Mouse (Mus musculus): Measurements from ENCODE around the gene Rad54l.

Gene Rad54l

GRCm38 (mm10) chr4:116123602-116124519 is at the start of gene Rad54l, which contains the start of gene Pomgnt1:
Rad54l (minus strand) TSS chr4:116123690.
Pomgnt1 (plus strand) TSS chr4:116123840.
- in situ Hi-C loops (cut with MboI, MseI) = no loop called here

- in situ Hi-C loops (cut with MboI, MseI) = no loop called here
Measured at GRCm38 (mm10) chr4:116173072-116173471, 49.6 kb upstream of the Rad54l start, which contains the start of the genes 1700042G07Rik and Gm49337. 1700042G07Rik (plus strand) TSS chr4:116173372. Gm49337 (plus strand) TSS chr4:116173384.

- in situ Hi-C loops (cut with MboI, MseI) = no loop called here
Measured at GRCm38 (mm10) chr4:116169353-116169672, 45.8 kb upstream of the Rad54l start.

GRCm38 (mm10) chr4:116168617-116169352 is 45.3 kb upstream of the Rad54l start:
- in situ Hi-C loops (cut with MboI, MseI) = no loop called here

GRCm38 (mm10) chr4:116167404-116167803 is 43.9 kb upstream of the Rad54l start, which contains the start of gene Tspan1:
Tspan1 (minus strand) TSS chr4:116167601.
- in situ Hi-C loops (cut with MboI, MseI) = no loop called here

- in situ Hi-C loops (cut with MboI, MseI) = no loop called here
Measured at GRCm38 (mm10) chr4:116165708-116166407, 42.4 kb upstream of the Rad54l start.

GRCm38 (mm10) chr4:116164759-116165554 is 41.5 kb upstream of the Rad54l start:
- in situ Hi-C loops (cut with MboI, MseI) = no loop called here

- in situ Hi-C loops (cut with MboI, MseI) = no loop called here
Measured at GRCm38 (mm10) chr4:116162142-116162541, 38.7 kb upstream of the Rad54l start.

- in situ Hi-C loops (cut with MboI, MseI) = no loop called here
Measured at GRCm38 (mm10) chr4:116160769-116161168, 37.3 kb upstream of the Rad54l start.

GRCm38 (mm10) chr4:116159912-116160311 is 36.4 kb upstream of the Rad54l start:
- in situ Hi-C loops (cut with MboI, MseI) = no loop called here

- in situ Hi-C loops (cut with MboI, MseI) = no loop called here
Measured at GRCm38 (mm10) chr4:116157882-116158281, 34.4 kb upstream of the Rad54l start.

GRCm38 (mm10) chr4:116152702-116153101 is 29.2 kb upstream of the Rad54l start:
- in situ Hi-C loops (cut with MboI, MseI) = no loop called here

- in situ Hi-C loops (cut with MboI, MseI) = no loop called here
Measured at GRCm38 (mm10) chr4:116151238-116151637, 27.7 kb upstream of the Rad54l start, which contains the start of gene Lurap1. Lurap1 (minus strand) TSS chr4:116151338.

GRCm38 (mm10) chr4:116150862-116151221 is 27.4 kb upstream of the Rad54l start:
- in situ Hi-C loops (cut with MboI, MseI) = no loop called here

GRCm38 (mm10) chr4:116150156-116150861 is 26.8 kb upstream of the Rad54l start:
- in situ Hi-C loops (cut with MboI, MseI) = no loop called here

- in situ Hi-C loops (cut with MboI, MseI) = no loop called here
Measured at GRCm38 (mm10) chr4:116149812-116150155, 26.3 kb upstream of the Rad54l start.

- in situ Hi-C loops (cut with MboI, MseI) = no loop called here
Measured at GRCm38 (mm10) chr4:116143891-116144717, 20.6 kb upstream of the Rad54l start.

- in situ Hi-C loops (cut with MboI, MseI) = no loop called here
Measured at GRCm38 (mm10) chr4:116143317-116143811, 19.9 kb upstream of the Rad54l start.

- in situ Hi-C loops (cut with MboI, MseI) = no loop called here
Measured at GRCm38 (mm10) chr4:116142269-116142668, 18.8 kb upstream of the Rad54l start.
